Mouse (Mus musculus) B cell, adult 2 months (primary cell): ENCODE measurements around the gene Dhx35.

Experiments used
- DNase-seq, 2 experiments: peaks; one replicate each; pipeline ENCODE4 v3.0.0; 2022

Dhx35 gene

GRCm38 (mm10) chr2:158815686-158816085 lies 21.1 kb downstream of the Dhx35 start:
- no peak for DNase-seq

GRCm38 (mm10) chr2:158816239-158816638 lies 21.6 kb downstream of the Dhx35 start:
- no peak for DNase-seq

GRCm38 (mm10) chr2:158817708-158818107 lies 23.1 kb downstream of the Dhx35 start:
- no peak for DNase-seq

GRCm38 (mm10) chr2:158828124-158828523 lies 33.5 kb downstream of the Dhx35 start:
- DNase-seq = no peak

GRCm38 (mm10) chr2:158829746-158830145 lies 35.1 kb downstream of the Dhx35 start:
- no peak for DNase-seq

GRCm38 (mm10) chr2:158833221-158833620 lies 38.6 kb downstream of the Dhx35 start:
- no peak for DNase-seq

GRCm38 (mm10) chr2:158833645-158834044 lies 39.0 kb downstream of the Dhx35 start:
- no peak for DNase-seq

- no peak for DNase-seq
These were observed 48.7 kb downstream of the Dhx35 start for GRCm38 (mm10) chr2:158843287-158843686.

GRCm38 (mm10) chr2:158845031-158845430 lies 50.4 kb downstream of the Dhx35 start:
- DNase-seq = no peak

GRCm38 (mm10) chr2:158846208-158846607 lies 51.6 kb downstream of the Dhx35 start:
- DNase-seq = no peak

- DNase-seq = no peak
These were observed 53.4 kb downstream of the Dhx35 start for GRCm38 (mm10) chr2:158847991-158848390.

- no peak for DNase-seq
These were observed 54.8 kb downstream of the Dhx35 start for GRCm38 (mm10) chr2:158849416-158849815.

GRCm38 (mm10) chr2:158852579-158852978 lies 58.0 kb downstream of the Dhx35 start:
- DNase-seq = peak; percentile 66

- DNase-seq = no peak
These were observed 62.4 kb downstream of the Dhx35 start for GRCm38 (mm10) chr2:158856896-158857499.

- DNase-seq = no peak
These were observed 63.0 kb downstream of the Dhx35 start for GRCm38 (mm10) chr2:158857579-158857978.

GRCm38 (mm10) chr2:158861115-158861514 lies 66.5 kb downstream of the Dhx35 start:
- no peak for DNase-seq

GRCm38 (mm10) chr2:158863341-158864125 lies 68.9 kb downstream of the Dhx35 start:
- peak; percentile 67 to 68 for DNase-seq

GRCm38 (mm10) chr2:158864126-158864458 lies 69.5 kb downstream of the Dhx35 start:
- DNase-seq = no peak

GRCm38 (mm10) chr2:158865358-158865757 lies 70.8 kb downstream of the Dhx35 start:
- DNase-seq = peak; percentile 82 to 84

- DNase-seq = peak; percentile 43 to 50
These were observed 92.0 kb downstream of the Dhx35 start for GRCm38 (mm10) chr2:158886571-158886970.

GRCm38 (mm10) chr2:158888531-158888930 lies 93.9 kb downstream of the Dhx35 start:
- DNase-seq = no peak

GRCm38 (mm10) chr2:158889201-158889600 lies 94.6 kb downstream of the Dhx35 start:
- DNase-seq = no peak

GRCm38 (mm10) chr2:158891319-158891718 lies 96.7 kb downstream of the Dhx35 start:
- peak in 1 of 2 experiments; percentile 4 for DNase-seq

- no peak for DNase-seq
These were observed 98.7 kb downstream of the Dhx35 start for GRCm38 (mm10) chr2:158893171-158893853.
